Mouse (Mus musculus): Measurements from ENCODE around the gene Gpr55. TPM values are rescaled to one million over a fixed set of nuclear protein-coding genes. Genes with fewer than 3 reads are reported as not detected.
A peak's percentile ranks its signal among the peaks of the same experiment; 100 is the strongest.

Gpr55 gene
- polyA plus RNA-seq, 1 experiment from 2014 or later, result 0.10 TPM

GRCm38 (mm10) chr1:85988351-85988750 lies 27.5 kb upstream of the Gpr55 start:
- 66% methylated on average over 4 of the region's 4 CpGs for WGBS
- no peaks in the 10 kb centered on the region for H3K27me3 ChIP-seq (replicated peaks; ENCODE audit: control insufficient read depth, insufficient read depth, low read length)
- no peak overlapping the region for H3K4me2 ChIP-seq (ENCODE audit: low read depth, low read length)
- H3K9me3 ChIP-seq (ENCODE audit: control insufficient read depth, low read length), result no peaks in the 10 kb centered on the region
- no peak overlapping the region for H3K27ac ChIP-seq (ENCODE audit: low read length)
- H3K4me1 ChIP-seq (ENCODE audit: control insufficient read depth, insufficient read depth, low read length), result no peaks in the 10 kb centered on the region
- H3K36me3 ChIP-seq (ENCODE audit: control insufficient read depth, insufficient read depth, low read length), result no peaks in the 10 kb centered on the region
- H3K4me3 ChIP-seq (ENCODE audit: low read length), result no peak overlapping the region
- ATAC-seq, result no peak
- no peak overlapping the region for H3K9ac ChIP-seq (ENCODE audit: low read depth, low read length)

DNA sequence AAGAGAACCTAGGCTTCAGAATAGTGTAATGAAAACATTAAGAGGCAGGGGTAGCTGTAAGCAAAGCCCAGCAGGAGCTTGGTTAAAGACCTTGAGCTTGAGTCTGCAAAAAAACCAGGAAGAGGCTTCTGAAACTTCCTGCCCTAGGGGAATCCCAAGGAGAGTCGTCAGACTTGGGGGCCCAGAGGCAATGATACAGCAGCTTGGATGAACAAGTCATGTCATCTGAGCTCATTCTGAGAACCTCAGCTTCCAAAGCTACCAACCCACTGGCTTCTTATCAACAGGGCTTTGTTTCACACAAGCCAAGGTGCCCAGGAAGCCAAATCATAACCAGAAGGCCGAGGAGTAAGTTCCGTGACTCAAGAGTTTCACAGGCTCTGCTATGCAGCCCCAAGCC lies 25.0 kb upstream of the Gpr55 start:
- ATAC-seq, result no peak
- Histone ChIP-seq H3K9ac (ENCODE audit: low read depth, low read length) (no peak overlapping the region), H3K27me3 (replicated peaks; ENCODE audit: control insufficient read depth, insufficient read depth, low read length) (no peaks in the 10 kb centered on the region), H3K36me3 (ENCODE audit: control insufficient read depth, insufficient read depth, low read length) (no peaks in the 10 kb centered on the region), H3K4me3 (ENCODE audit: low read length) (no peak overlapping the region), H3K9me3 (ENCODE audit: control insufficient read depth, low read length) (no peaks in the 10 kb centered on the region), H3K4me2 (ENCODE audit: low read depth, low read length) (no peak overlapping the region), H3K4me1 (ENCODE audit: control insufficient read depth, insufficient read depth, low read length) (no peaks in the 10 kb centered on the region), H3K27ac (ENCODE audit: low read length) (no peak overlapping the region)
- 82% methylated on average over 3 of the region's 3 CpGs for WGBS

- peak; percentile 50 for ATAC-seq
- 45% methylated on average over 7 of the region's 7 CpGs for WGBS
- no peak overlapping the region for H3K27ac ChIP-seq (ENCODE audit: low read length)
- H3K36me3 ChIP-seq (ENCODE audit: control insufficient read depth, insufficient read depth, low read length), result no peaks in the 10 kb centered on the region
- no peak overlapping the region for H3K4me3 ChIP-seq (ENCODE audit: low read length)
- H3K27me3 ChIP-seq (replicated peaks; ENCODE audit: control insufficient read depth, insufficient read depth, low read length), result no peaks in the 10 kb centered on the region
- no peak overlapping the region for H3K4me2 ChIP-seq (ENCODE audit: low read depth, low read length)
- no peaks in the 10 kb centered on the region for H3K4me1 ChIP-seq (ENCODE audit: control insufficient read depth, insufficient read depth, low read length)
- H3K9me3 ChIP-seq (ENCODE audit: control insufficient read depth, low read length), result no peaks in the 10 kb centered on the region
- H3K9ac ChIP-seq (ENCODE audit: low read depth, low read length), result no peak overlapping the region
These were observed 21.0 kb upstream of the Gpr55 start for GRCm38 (mm10) chr1:85981738-85982357.

DNA sequence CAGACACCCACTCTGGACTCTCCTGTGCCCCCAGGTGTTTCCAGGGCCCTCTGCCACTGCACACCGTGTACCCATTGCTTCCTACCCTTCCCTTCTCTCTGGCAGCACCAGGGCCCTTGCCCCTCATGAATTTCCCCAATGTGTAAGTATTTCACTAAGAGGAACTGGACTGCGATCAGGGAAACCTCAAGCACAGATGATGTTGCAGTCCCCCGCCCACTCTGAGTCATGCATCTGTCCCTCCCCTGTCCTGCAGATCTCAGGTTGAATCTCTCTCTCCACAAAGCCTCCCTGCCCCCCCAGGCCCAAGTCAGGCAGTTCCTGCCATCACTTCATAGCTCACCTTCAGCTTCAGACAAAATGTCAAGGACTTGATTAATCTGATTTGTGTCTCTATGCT lies 16.9 kb upstream of the Gpr55 start:
- no peaks in the 10 kb centered on the region for H3K27me3 ChIP-seq (replicated peaks; ENCODE audit: control insufficient read depth, insufficient read depth, low read length)
- no peak overlapping the region for H3K9ac ChIP-seq (ENCODE audit: low read depth, low read length)
- no peaks in the 10 kb centered on the region for H3K4me1 ChIP-seq (ENCODE audit: control insufficient read depth, insufficient read depth, low read length)
- no peaks in the 10 kb centered on the region for H3K36me3 ChIP-seq (ENCODE audit: control insufficient read depth, insufficient read depth, low read length)
- no peak overlapping the region for H3K27ac ChIP-seq (ENCODE audit: low read length)
- WGBS, result 70% methylated on average over 3 of the region's 3 CpGs
- no peak overlapping the region for H3K4me3 ChIP-seq (ENCODE audit: low read length)
- no peak for ATAC-seq
- no peaks in the 10 kb centered on the region for H3K9me3 ChIP-seq (ENCODE audit: control insufficient read depth, low read length)
- no peak overlapping the region for H3K4me2 ChIP-seq (ENCODE audit: low read depth, low read length)

- H3K4me1 ChIP-seq (ENCODE audit: control insufficient read depth, insufficient read depth, low read length), result no peaks in the 10 kb centered on the region
- ATAC-seq, result no peak
- no peak overlapping the region for H3K27ac ChIP-seq (ENCODE audit: low read length)
- no peaks in the 10 kb centered on the region for H3K36me3 ChIP-seq (ENCODE audit: control insufficient read depth, insufficient read depth, low read length)
- H3K9me3 ChIP-seq (ENCODE audit: control insufficient read depth, low read length), result no peaks in the 10 kb centered on the region
- WGBS, result 93% methylated on average over 2 of the region's 2 CpGs
- no peaks in the 10 kb centered on the region for H3K27me3 ChIP-seq (replicated peaks; ENCODE audit: control insufficient read depth, insufficient read depth, low read length)
- no peak overlapping the region for H3K9ac ChIP-seq (ENCODE audit: low read depth, low read length)
- no peak overlapping the region for H3K4me2 ChIP-seq (ENCODE audit: low read depth, low read length)
- no peak overlapping the region for H3K4me3 ChIP-seq (ENCODE audit: low read length)
These were observed 12.7 kb upstream of the Gpr55 start for GRCm38 (mm10) chr1:85973468-85973877.

GRCm38 (mm10) chr1:85972341-85972740 lies 11.5 kb upstream of the Gpr55 start:
- no peak overlapping the region for H3K9ac ChIP-seq (ENCODE audit: low read depth, low read length)
- no peak overlapping the region for H3K4me3 ChIP-seq (ENCODE audit: low read length)
- no peak for ATAC-seq
- no peak overlapping the region for H3K27ac ChIP-seq (ENCODE audit: low read length)
- no peaks in the 10 kb centered on the region for H3K27me3 ChIP-seq (replicated peaks; ENCODE audit: control insufficient read depth, insufficient read depth, low read length)
- no peaks in the 10 kb centered on the region for H3K36me3 ChIP-seq (ENCODE audit: control insufficient read depth, insufficient read depth, low read length)
- WGBS, result 66% methylated on average over 3 of the region's 3 CpGs
- no peaks in the 10 kb centered on the region for H3K9me3 ChIP-seq (ENCODE audit: control insufficient read depth, low read length)
- no peaks in the 10 kb centered on the region for H3K4me1 ChIP-seq (ENCODE audit: control insufficient read depth, insufficient read depth, low read length)
- no peak overlapping the region for H3K4me2 ChIP-seq (ENCODE audit: low read depth, low read length)

GRCm38 (mm10) chr1:85971070-85971469 lies 10.3 kb upstream of the Gpr55 start:
- no peak overlapping the region for H3K9ac ChIP-seq (ENCODE audit: low read depth, low read length)
- WGBS, result 93% methylated on average over 3 of the region's 3 CpGs
- H3K4me1 ChIP-seq (ENCODE audit: control insufficient read depth, insufficient read depth, low read length), result no peaks in the 10 kb centered on the region
- H3K27ac ChIP-seq (ENCODE audit: low read length), result no peak overlapping the region
- ATAC-seq, result no peak
- no peaks in the 10 kb centered on the region for H3K36me3 ChIP-seq (ENCODE audit: control insufficient read depth, insufficient read depth, low read length)
- no peak overlapping the region for H3K4me2 ChIP-seq (ENCODE audit: low read depth, low read length)
- H3K9me3 ChIP-seq (ENCODE audit: control insufficient read depth, low read length), result no peaks in the 10 kb centered on the region
- H3K27me3 ChIP-seq (replicated peaks; ENCODE audit: control insufficient read depth, insufficient read depth, low read length), result no peaks in the 10 kb centered on the region
- H3K4me3 ChIP-seq (ENCODE audit: low read length), result no peak overlapping the region

- Histone ChIP-seq H3K27me3 (replicated peaks; ENCODE audit: control insufficient read depth, insufficient read depth, low read length) (no peaks in the 10 kb centered on the region), H3K9ac (ENCODE audit: low read depth, low read length) (no peak overlapping the region), H3K36me3 (ENCODE audit: control insufficient read depth, insufficient read depth, low read length) (no peaks in the 10 kb centered on the region), H3K4me1 (ENCODE audit: control insufficient read depth, insufficient read depth, low read length) (no peaks in the 10 kb centered on the region), H3K9me3 (ENCODE audit: control insufficient read depth, low read length) (no peaks in the 10 kb centered on the region), H3K27ac (ENCODE audit: low read length) (no peak overlapping the region), H3K4me3 (ENCODE audit: low read length) (no peak overlapping the region), H3K4me2 (ENCODE audit: low read depth, low read length) (no peak overlapping the region)
- no peak for ATAC-seq
- WGBS, result 79% methylated on average over 1 of the region's 1 CpGs
These were observed 8.7 kb upstream of the Gpr55 start for GRCm38 (mm10) chr1:85969519-85969918.

DNA sequence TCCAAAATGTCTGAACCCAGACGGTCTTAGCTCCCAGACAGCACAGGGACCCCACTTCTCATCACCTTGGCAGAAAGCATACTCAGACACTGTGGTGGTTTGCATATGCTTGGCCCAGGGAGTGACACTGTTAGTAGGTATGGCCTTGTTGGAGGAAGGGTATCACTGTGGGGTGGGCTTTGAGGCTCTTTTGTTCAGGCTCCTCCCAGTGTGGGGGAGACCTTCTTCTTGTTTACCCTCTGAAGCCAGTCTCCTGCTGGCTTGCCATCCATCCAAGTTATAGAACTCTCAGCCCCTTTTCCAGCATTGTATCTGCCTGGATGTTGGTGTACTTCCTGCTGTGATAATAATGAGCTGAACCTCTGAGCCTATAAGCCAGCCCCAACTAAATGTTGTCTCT lies 8.3 kb upstream of the Gpr55 start:
- H3K27ac ChIP-seq (ENCODE audit: low read length), result no peak overlapping the region
- H3K36me3 ChIP-seq (ENCODE audit: control insufficient read depth, insufficient read depth, low read length), result no peaks in the 10 kb centered on the region
- no peak overlapping the region for H3K4me2 ChIP-seq (ENCODE audit: low read depth, low read length)
- no peak for ATAC-seq
- no peaks in the 10 kb centered on the region for H3K4me1 ChIP-seq (ENCODE audit: control insufficient read depth, insufficient read depth, low read length)
- 90% methylated on average over 1 of the region's 1 CpGs for WGBS
- no peak overlapping the region for H3K4me3 ChIP-seq (ENCODE audit: low read length)
- no peak overlapping the region for H3K9ac ChIP-seq (ENCODE audit: low read depth, low read length)
- H3K27me3 ChIP-seq (replicated peaks; ENCODE audit: control insufficient read depth, insufficient read depth, low read length), result no peaks in the 10 kb centered on the region
- no peaks in the 10 kb centered on the region for H3K9me3 ChIP-seq (ENCODE audit: control insufficient read depth, low read length)

GRCm38 (mm10) chr1:85965856-85966255 lies 5.0 kb upstream of the Gpr55 start:
- no peaks in the 10 kb centered on the region for H3K9me3 ChIP-seq (ENCODE audit: control insufficient read depth, low read length)
- H3K27me3 ChIP-seq (replicated peaks; ENCODE audit: control insufficient read depth, insufficient read depth, low read length), result no peaks in the 10 kb centered on the region
- 77% methylated on average over 3 of the region's 3 CpGs for WGBS
- no peak for ATAC-seq
- peaks cover 1% of the 10 kb centered on the region; the same call in 1 of the 2 replicates for H3K4me1 ChIP-seq (ENCODE audit: control insufficient read depth, insufficient read depth, low read length)
- H3K4me3 ChIP-seq (ENCODE audit: low read length), result no peak overlapping the region
- H3K4me2 ChIP-seq (ENCODE audit: low read depth, low read length), result no peak overlapping the region
- H3K9ac ChIP-seq (ENCODE audit: low read depth, low read length), result no peak overlapping the region
- no peaks in the 10 kb centered on the region for H3K36me3 ChIP-seq (ENCODE audit: control insufficient read depth, insufficient read depth, low read length)
- H3K27ac ChIP-seq (ENCODE audit: low read length), result no peak overlapping the region

All from intestine, embryonic 16.5 days (tissue).